22 mouse cellular contexts compared by ENCODE assay signal in genomic region chr10:29216957-29217356, GRCm38 (mm10). TPM values are rescaled to one million over a fixed set of nuclear protein-coding genes. Genes with fewer than 3 reads are reported as not detected.
"Had no signal": no experiment of that assay in that cellular context is flagged by ENCODE, and none has a peak within 500 bp of the region (broad histone marks: within the 10 kb centered on the region; RNA-seq: fewer than 3 reads in every experiment).

No protein-coding gene starts in this region.

- H3K27me3 ChIP-seq: limb, embryonic 13.5 days; liver, embryonic 12.5 days; liver, embryonic 15.5 days; lung, embryonic 15.5 days; megakaryocyte, embryonic 14.5 days; stomach, embryonic 15.5 days had no signal

- H3K36me3 ChIP-seq: limb, embryonic 10.5 days; limb, embryonic 13.5 days; liver, embryonic 12.5 days; liver, embryonic 15.5 days; lung, embryonic 15.5 days; stomach, embryonic 15.5 days had no signal

- ATAC-seq: intestine, embryonic 16.5 days; liver, embryonic 12.5 days had no signal

- H3K9ac ChIP-seq: limb, embryonic 13.5 days; liver, embryonic 12.5 days; liver, embryonic 15.5 days; lung, embryonic 15.5 days; stomach, embryonic 15.5 days had no signal

- H3K4me2 ChIP-seq: limb, embryonic 13.5 days; liver, embryonic 12.5 days; liver, embryonic 15.5 days; lung, embryonic 15.5 days; stomach, embryonic 15.5 days had no signal

- DNase-seq: kidney, adult 18-20 months; kidney, adult 9 months; kidney, postnatal 14 days; kidney, postnatal 4 days; liver; lung, adult 18-20 months; lung, postnatal 10 days; lung, postnatal 36 days; retina, postnatal 1 day; right cerebral cortex, postnatal 25 days; spleen, adult 18-20 months; thymus, postnatal 25 days had no signal

- H3K4me1 ChIP-seq: limb, embryonic 10.5 days; limb, embryonic 13.5 days; liver, embryonic 12.5 days; liver, embryonic 15.5 days; lung, embryonic 15.5 days; megakaryocyte, embryonic 14.5 days; stomach, embryonic 15.5 days had no signal

- H3K9me3 ChIP-seq: limb, embryonic 10.5 days; limb, embryonic 13.5 days; liver, embryonic 12.5 days; liver, embryonic 15.5 days; lung, embryonic 15.5 days; megakaryocyte, embryonic 14.5 days; stomach, embryonic 15.5 days had no signal

- H3K4me3 ChIP-seq: limb, embryonic 10.5 days; limb, embryonic 13.5 days; liver, embryonic 12.5 days; liver, embryonic 15.5 days; lung, embryonic 15.5 days; megakaryocyte, embryonic 14.5 days; stomach, embryonic 15.5 days had no signal

- H3K27ac ChIP-seq: limb, embryonic 10.5 days; limb, embryonic 13.5 days; liver, embryonic 12.5 days; liver, embryonic 15.5 days; lung, embryonic 15.5 days; stomach, embryonic 15.5 days had no signal

RNA-seq across cellular contexts. Expression of gene Gm49353, which starts 18.2 kb away (rescaled TPM):
- polyA plus RNA-seq: kidney, embryonic 16.5 days; limb, embryonic 10.5 days; limb, embryonic 13.5 days; liver, embryonic 12.5 days; liver, embryonic 15.5 days; thymus, postnatal 0 days had no signal
